Mouse (Mus musculus) left cerebral cortex, adult 9 months (tissue): ENCODE measurements around the gene Slc6a8.
A peak's percentile ranks its signal among the peaks of the same experiment; 100 is the strongest.

Source experiments
- DNase-seq, 2 experiments: peaks; one replicate each; pipeline ENCODE4 v3.0.0; 2022; ENCODE audit warnings: low spot score in 2 of 2

The Slc6a8 gene

DNA sequence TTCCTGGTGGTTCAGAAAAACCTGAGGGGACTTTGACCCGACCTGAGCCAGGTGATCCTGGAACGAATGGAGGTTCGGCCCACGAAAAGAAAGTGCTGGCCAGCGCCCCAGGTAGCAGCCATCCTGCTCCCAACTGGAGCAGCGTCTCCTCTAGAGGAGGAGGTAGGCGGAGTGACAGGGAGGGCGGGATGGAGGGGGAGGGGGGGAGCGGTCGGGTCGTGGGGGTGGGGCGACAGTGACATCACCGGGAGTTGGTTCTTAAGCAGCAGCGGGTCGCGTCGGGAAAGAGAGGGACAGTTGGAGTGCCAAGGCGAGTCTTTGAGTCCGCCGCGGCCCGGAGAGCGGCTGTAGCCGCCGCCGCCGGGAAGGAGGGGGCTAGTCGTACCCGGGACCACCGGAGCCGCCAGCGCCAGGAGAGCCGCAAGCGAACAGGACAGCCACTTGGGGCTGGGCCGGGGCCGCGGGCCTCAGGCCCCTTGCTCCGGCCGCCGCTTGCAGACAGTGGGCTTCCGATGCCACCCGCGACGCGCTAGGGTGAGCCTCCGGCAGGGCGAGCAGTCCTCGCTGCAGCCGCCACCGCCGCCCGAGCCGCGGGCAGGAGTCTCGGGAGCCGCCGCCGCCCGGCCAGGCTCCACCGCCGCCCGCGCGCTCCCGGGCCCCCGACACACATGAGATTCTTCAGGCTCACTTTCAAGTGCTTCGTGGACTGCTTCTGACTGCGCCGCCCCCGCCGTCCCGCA lies at the start of gene Slc6a8:
TSS of gene Slc6a8 (plus strand) at position 272 of the 740 bp plus-strand sequence.
- no peak for DNase-seq

DNA sequence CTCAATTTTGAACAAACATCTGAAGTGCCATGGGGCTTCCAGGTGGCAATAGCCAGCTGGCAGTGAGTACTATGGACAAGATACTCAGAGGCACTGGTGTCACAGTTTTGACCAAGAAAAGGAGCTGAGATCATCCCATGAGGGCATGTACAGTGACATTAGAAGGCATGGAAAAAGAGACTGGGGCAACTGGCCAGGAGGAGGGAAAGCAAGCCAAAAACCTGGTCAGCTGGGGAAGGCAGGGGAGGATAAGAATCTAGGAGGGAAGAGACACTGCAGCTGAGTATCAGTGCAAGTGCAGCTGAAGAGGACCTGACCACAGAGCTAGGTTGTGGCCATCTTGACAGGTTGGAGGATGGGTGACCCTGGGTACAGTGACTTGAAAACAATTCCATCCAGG lies 46.0 kb upstream of the Slc6a8 start:
- no peak for DNase-seq

DNA sequence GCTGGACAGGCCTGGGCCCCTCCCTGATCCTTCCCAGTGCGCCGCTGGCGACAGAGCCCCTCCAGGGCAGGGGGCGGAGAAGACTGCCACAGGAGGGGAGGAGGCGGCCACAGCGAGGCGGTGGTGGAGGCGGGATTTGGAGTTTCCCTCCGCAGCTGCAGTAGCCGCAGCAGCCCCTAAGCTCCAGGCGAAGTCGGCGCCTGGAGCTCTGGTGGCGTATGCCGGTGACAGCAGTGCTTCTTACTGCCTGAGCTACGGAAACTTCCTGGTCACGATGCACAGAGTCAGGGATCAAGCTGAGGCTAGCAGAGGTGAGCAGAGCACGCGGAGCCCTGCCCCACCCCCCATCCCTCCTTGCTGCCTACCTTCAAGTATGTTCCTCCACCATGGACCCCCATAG lies 37.5 kb upstream of the Slc6a8 start:
- DNase-seq = no peak

DNA sequence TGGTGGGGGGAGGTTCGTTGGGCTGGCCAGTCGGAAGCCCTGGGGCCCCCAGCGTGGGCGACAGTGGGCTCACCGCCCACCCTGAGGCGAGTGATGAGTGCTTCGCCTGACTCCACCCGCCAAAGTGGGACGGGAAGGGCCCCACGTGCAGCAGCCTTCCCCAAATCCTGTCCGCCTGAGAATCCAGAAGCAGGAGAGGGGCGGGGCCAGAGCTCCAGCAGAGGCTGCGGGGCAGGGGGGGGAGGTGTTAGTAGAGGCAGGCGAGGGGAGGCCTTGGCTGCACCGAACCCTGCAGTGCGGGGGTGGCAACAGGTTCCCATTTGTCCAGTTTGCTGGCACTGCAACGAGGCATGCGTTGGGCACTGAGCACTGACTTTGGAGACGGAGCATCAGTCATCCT lies 35.5 kb upstream of the Slc6a8 start:
- DNase-seq = no peak

DNA sequence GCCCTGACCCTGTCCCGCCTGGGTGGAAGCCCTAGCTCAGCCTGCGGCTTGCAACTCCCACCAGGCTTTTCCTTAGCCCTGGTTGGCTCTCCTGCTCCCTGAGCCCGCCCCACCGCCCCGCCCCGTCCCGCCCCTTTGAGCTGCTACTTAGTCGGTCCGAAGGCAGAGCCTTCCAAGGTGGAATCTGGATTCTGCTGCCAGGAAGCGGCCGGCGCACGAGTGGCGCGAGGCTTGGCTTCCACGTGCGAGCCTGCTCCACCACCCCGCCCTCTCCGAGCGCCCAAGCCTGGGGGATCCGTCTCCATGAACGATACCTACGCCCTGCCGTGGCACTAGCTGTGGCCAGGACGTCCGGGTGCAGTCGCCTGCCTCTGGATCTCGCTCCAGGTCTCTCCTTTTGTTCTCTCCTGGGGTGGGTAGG lies 33.7 kb upstream of the Slc6a8 start, which contains the start of gene Dusp9:
TSS of gene Dusp9 (plus strand) at position 165 of the 421 bp plus-strand sequence.
- DNase-seq = no peak

DNA sequence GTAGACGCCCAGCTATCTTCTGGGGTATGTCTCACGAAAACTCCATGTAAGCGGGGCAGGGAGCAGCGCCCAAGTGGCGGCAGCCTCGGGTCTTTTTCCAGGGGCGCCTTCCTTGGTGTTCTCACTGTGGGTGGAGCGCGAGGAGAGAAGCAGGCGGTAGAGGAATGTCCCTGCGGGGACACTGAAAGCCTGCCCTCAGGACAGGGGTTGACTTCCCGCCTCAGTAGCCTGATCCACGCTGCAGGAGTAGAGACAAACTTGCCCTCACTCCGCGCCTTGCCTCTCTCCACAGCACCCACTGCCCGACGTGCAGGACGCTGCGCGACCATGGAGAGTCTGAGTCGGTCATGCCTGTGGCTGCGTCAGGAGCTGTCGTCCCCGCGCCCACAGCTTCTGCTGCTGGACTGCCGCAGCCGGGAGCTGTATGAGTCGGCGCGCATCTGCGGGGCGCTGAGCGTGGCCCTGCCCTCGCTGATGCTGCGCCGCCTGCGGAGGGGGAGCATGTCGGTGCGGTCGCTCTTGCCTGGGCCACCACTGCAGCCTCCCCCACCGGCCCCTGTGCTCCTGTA lies 33.0 kb upstream of the Slc6a8 start:
- no peak for DNase-seq

DNA sequence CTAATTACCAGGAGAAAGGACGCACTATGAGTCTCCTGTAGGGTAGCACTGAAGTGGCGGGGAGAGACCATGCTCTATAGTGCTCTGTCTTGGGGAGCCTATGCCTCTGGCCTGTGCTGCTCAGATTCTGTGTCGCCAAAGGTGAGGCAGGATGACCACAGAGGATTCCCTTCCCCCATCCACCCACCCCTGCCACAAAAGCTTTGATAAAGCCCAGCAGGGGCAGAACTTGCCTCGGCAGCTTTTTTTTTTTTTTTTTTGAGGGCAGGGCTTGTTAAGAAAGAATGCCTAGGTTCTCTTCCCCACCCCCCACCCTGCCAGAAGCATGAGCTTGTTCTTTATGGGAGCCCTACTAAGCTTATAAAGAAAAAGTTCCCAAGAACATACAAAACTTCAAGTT lies 27.8 kb upstream of the Slc6a8 start:
- DNase-seq = no peak

DNA sequence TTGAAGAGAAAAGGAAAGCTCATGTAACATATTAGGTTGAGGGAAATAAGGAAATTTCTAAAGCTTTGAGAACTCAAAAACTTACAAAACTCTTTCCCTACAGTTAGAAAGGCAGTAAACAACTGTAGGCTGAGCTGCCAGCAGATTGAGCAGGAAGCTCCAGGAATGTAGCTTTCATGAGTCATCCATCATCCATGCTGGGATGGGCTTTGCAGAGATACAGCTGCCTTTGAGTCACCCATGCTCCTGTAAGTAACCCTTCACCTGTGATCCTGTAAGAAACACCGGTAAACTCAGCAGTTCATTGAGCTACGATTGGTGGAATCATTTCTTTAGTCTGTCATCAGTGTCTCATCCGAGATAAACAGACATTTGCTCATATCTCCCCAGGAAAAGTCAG lies 22.1 kb upstream of the Slc6a8 start:
- DNase-seq = no peak

DNA sequence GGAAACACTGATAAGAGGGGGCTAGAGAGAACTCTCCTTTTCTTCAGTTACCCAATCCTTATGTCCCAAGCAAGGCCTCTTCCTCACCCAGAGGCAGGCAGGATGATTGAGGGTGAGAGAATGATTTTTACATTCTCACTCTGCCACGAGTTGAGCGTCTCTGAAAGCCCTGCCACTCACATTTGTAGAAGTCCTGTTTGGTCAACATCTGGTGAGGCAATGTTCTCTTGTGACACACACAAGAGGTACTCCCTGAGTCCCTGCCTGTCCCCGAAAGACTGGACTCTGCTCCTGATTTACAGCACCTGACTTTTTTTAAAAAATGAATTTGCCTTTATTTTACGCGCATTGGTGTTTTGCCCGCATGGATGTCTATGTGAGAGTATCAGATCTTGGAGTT lies 19.6 kb upstream of the Slc6a8 start:
- no peak for DNase-seq

DNA sequence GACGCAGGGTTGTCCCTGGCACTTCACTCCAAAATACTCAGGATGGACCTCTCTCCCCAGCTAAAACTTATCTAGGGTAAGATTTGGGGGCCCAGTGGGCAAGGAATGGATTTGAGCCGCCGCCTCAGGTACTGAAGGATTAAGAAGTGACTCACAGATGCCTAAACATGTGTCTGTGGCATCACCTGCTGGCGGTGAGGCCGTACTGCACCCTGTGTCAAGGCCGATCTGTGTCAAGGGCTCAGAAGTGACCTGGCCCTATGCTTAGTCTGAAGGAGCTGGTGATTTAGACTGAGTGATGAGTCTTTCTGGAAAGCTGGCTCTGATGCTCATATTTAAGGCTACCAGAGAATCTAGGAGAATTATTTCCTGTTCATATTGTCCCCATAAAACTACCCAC lies 18.8 kb upstream of the Slc6a8 start:
- no peak for DNase-seq

DNA sequence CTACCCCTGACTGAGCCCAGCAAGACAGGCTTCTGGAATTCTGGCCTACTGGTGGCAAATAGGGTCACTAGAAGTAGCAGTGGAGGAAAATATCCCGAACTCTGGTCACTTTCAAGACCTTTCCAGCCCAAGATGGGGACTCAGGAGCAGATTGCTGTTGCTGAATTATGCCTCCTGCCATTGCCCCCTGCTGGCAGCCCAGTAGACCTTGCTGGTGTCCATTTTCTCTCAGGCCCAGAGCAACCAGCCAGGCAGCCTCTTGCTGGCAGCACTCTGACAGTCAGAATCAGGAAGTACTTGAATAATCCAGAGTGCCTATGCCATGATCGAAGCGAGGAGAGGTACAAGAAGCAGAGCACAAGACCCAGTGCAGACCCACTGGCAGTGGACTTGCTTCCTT lies 17.4 kb upstream of the Slc6a8 start:
- no peak for DNase-seq

DNA sequence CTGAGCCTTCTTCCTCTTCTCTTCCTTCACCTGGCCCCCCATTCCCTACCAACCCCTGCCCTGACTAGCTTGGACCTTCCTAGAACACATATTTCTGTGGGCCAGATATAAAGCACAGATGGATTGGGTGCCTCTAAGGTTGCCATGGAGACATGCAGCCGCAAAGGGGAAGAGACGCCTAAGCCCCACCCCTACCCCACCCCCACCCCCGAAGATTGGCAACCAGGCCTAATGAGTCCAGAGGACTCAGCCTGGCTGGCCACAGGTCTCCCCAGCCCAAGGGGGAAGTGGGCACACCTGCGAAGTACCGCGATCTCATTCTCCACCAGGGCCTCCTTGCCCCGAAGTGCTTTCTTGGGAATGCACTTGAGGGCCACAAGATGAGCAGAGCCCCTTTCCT lies 14.6 kb upstream of the Slc6a8 start:
- DNase-seq = no peak

DNA sequence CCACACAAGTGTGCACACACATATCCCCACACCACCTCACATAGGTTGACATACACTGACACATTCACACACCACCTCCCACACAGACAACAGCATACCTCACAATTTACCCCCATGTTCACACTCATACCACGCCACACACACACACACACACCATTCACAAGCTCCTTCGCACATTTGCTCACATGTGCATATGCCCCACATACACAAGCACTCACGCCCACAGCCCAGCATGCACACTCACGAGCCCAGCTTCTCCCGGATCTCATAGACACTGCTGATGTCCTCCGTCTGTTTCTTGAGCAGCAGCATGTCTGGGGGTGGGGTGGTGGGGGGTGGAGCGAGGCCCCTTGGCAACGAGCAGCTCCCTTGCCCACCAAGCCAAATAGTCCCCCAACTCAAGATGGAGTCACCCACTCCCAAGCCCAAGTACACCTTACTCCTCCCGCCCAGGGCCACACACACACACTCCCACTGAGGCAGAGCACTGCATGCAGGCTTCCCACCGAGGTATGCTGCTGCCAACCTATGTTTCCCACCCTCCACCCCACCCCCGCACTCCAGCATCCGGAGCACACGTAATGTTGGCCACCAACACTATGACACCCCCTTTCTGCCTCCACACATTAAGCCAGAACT lies 13.9 kb upstream of the Slc6a8 start:
- DNase-seq = peak in 1 of 2 experiments; percentile 68

DNA sequence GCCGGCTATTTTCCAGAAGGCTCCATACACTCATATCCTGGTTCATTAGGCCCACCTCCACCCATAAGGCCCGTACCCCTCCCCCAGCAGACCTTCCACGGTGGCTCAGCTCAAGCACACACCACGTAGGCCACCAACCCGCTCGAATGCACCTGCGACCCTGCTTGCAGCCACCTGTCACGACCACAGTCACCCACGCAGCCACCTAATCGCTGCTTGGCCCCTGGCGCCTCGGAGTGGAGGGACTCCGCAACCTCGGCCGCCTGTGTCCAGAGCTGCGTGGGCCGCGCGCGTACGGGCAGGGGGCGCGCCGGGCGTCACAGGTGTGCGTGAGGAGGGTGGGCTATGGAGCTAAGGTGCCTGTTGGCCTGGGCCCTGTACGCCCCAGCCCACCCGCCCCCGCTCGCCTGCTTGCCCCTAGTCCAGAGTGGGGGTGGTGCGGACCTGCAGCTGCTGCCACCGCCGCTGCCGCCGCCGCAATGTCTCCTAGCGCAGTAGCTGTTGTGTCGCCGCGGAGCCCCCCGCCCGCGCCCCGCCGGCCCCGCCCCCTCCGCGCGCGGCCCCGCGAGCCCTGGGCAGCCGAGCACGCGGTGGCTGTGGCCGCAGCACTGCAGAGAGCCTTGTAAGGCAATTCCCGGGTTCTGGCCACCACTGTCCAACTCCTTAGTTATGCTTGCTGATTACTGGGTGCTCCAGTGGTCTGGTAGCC lies 13.2 kb upstream of the Slc6a8 start, which contains the start of gene Pnck:
TSS of gene Pnck (minus strand) at position 543 of the 709 bp plus-strand sequence.
- no peak for DNase-seq

DNA sequence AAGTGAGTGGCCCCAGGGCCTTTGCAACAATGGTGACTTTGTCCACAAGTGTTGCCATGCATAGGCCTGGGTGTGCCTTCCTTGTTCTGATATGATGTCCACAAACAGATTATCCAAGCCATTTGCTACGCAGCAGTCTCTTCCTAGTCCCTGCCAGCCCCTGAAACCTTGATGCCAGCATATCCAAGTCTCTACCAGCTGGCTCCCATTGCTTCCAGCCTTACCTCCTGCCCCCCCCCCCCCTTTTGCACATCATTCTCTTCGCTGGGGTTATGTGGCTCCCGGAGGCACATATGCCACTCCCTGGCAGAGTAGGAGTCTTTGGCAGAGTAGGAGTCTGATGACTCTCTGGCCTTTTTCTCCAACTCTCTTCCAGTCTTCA lies 12.7 kb upstream of the Slc6a8 start:
- no peak for DNase-seq

DNA sequence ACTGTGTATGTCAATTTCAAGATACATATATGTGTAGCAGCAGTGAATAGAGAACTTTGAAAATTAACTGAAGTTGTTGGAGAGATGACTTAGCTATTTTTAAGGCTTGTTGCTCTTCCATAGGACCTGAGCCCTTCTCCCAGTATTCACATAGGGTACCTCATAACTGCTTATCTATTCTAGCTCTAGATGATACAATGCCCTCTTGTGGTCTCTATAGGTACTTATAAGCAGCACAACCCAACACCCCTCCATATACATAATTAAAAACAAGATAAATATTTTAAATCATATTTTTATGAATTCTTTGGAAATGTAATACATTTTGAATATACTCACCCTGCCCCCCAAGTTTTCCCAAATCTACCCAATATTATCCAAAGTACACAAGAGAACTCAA lies 9.8 kb upstream of the Slc6a8 start:
- DNase-seq = no peak

DNA sequence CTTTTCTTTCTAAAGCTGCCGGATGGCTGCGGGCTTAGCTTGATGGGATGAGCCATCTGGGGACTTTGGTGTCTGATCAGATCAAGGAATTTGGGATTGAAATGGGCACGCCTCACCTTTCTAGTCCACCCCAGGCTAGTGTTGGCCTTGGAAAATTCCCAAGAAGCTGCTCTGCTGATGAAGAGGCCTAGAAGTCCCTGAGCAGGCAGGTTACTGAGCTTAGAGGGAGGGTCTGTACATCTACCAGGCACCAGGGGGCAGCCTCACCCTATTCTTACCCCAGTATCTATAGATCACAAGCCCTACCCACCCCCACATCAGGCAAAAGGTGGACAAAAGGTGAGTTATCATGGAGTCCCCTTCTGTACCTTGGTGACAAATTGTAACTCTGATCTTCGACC lies 919 bp upstream of the Slc6a8 start:
- peak in 1 of 2 experiments; percentile 59 for DNase-seq

DNA sequence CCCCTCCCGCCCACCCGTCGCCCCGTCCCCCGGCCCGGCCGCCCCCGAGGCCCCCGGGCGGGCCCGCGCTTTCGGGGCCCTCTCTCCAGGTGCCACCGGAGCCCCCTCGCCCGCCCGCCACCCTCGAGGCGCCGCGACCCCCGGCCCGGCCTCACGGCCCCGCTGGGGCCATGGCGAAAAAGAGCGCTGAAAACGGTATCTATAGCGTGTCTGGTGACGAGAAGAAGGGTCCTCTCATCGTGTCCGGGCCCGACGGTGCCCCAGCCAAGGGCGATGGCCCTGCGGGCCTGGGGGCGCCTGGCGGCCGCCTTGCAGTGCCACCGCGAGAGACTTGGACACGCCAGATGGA lies 643 bp downstream of the Slc6a8 start:
- no peak for DNase-seq

DNA sequence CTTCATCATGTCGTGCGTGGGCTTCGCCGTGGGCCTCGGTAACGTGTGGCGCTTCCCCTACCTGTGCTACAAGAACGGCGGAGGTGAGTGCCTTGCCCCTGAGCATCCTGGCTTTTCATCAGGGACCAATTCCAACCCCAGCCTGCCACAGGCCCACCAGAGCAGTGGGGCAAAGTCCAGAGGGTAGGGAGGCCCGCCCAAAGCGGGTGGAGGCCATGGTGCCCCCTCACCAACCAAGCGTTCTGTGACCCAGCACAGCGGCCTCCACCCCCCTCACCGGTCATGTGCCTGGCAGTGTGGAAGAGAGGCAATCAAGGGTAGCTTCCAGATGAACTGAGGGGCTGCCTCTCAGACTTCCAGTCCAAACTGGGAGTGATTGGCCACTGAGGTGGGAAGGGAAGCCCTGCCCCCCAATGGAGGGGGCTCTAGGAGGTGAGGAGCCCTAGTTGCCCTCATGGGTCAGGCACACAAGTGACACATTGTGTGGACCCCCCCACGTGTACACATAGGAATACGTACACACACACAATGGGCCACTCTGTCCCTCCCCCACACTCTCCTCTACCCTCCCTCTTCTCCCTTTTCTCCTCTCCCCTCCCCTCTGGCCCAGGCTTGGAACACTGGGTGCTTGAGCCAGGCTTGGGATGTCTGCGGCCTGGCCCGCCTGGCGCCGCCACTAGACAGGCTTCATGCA lies 1.2 kb downstream of the Slc6a8 start:
- no peak for DNase-seq

DNA sequence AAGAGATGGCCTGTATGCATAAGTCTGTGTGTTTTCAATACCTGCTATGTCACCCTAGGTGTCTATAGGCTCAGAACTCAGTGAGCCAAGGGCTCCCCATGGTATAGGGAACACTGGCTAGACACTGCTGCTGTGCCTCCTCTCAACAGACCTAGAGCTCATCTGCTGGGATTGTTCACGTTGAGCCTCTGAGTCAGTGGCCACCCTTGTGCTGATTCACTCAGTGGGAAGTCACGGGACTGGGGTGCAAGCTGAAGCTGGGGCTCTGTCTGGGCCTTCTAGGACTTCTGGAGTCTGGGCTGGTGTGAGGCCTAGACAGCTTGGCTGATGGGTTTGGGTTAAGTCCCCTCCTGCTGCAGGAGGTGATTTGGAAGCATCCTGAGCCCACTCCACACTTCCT lies 2.3 kb downstream of the Slc6a8 start:
- no peak for DNase-seq

DNA sequence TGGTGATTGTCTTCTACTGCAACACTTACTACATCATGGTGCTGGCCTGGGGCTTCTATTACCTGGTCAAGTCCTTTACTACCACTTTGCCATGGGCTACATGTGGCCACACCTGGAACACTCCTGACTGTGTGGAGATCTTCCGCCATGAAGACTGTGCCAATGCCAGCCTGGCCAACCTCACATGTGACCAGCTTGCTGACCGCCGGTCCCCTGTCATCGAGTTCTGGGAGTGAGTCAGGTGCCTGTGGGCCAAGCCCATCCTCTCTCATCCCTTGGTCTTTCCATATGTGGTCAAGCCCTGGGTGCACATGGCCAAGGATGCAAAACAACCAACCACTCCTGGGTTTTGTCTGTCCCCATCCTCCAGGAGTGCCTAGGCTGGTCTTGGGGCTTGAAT lies 3.7 kb downstream of the Slc6a8 start:
- DNase-seq = no peak

DNA sequence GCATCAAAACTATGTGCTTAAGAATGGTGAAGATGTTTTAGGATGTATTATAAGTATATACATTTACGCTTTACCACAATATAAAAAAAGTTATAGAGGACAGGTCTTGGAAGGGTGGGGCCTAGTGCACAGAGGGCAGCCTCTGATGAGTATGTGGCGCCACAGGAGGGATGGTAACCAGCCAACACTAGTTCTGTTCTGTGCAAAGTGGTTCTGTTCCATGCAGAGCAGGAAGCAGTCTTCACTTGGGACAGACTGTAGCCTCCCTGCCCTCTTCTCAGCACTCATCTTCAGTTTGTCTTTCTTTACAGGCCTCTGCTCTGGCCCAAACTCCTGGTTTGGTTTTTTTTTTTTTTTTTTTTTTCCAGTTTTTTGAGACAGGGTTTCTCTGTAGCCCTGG lies 11.2 kb downstream of the Slc6a8 start:
- DNase-seq = no peak
